Mouse (Mus musculus) MEL (cell line): ENCODE data around the gene Tmtc1. TPM values are rescaled to one million over a fixed set of nuclear protein-coding genes. Genes with fewer than 3 reads are reported as not detected.

ENCODE experiments used
- DNase-seq: peaks from one replicate; pipeline ENCODE4 v3.0.0; 2011; ENCODE audit warnings: low read depth, low spot score
- H3K27ac ChIP-seq: 2 replicates; pipeline ENCODE4 v1.5.1; 2012; ENCODE audit warnings: low read depth, mild to moderate bottlenecking, control low read depth, low read length, moderate library complexity; ENCODE audit not compliant: control insufficient read depth
- H3K27me3 ChIP-seq, 2 experiments: fragments of 150-350 bp in 1 of 2; sonication (generic) in 1 of 2; 2 replicates each; pipeline ENCODE4 v1.6.1; 2012; ENCODE audit warnings: low read length in 2 of 2, mild to moderate bottlenecking in 2 of 2, improper control_type of control experiment in 1 of 2, moderate library complexity in 1 of 2; ENCODE audit not compliant: insufficient read depth in 2 of 2, control insufficient read depth in 1 of 2
- H3K36me3 ChIP-seq, 2 experiments: 2 replicates each; pipeline ENCODE4 v1.6.1; 2012 to 2014; ENCODE audit warnings: low read length in 2 of 2, improper control_type of control experiment in 1 of 2, inconsistent platforms in 1 of 2, mild to moderate bottlenecking in 1 of 2; ENCODE audit not compliant: insufficient read depth in 2 of 2, control insufficient read depth in 1 of 2
- H3K4me1 ChIP-seq, 2 experiments: fragments of 150-350 bp in 1 of 2; sonication (generic) in 1 of 2; 2 replicates each; pipeline ENCODE4 v1.6.1; 2012; ENCODE audit warnings: low read length in 2 of 2, improper control_type of control experiment in 1 of 2, mild to moderate bottlenecking in 1 of 2; ENCODE audit not compliant: insufficient read depth in 2 of 2, control insufficient read depth in 1 of 2
- H3K4me3 ChIP-seq, 2 experiments: fragments of 150-350 bp in 1 of 2; sonication (generic) in 1 of 2; 2 replicates each; pipeline ENCODE4 v1.5.1; 2012; ENCODE audit warnings: low read depth in 2 of 2, low read length in 2 of 2, mild to moderate bottlenecking in 2 of 2, moderate library complexity in 2 of 2, control low read depth in 1 of 2, improper control_type of control experiment in 1 of 2; ENCODE audit not compliant: control insufficient read depth in 1 of 2, insufficient read depth in 1 of 2
- H3K79me2 ChIP-seq: 2 replicates; pipeline ENCODE4 v1.6.1; 2012; ENCODE audit warnings: mild to moderate bottlenecking, low read length, moderate library complexity; ENCODE audit not compliant: control insufficient read depth, poor library complexity, insufficient read depth
- H3K9ac ChIP-seq: 2 replicates; pipeline ENCODE4 v1.6.1; 2012; ENCODE audit warnings: low read depth, mild to moderate bottlenecking, control low read depth, low read length, moderate library complexity; ENCODE audit not compliant: control insufficient read depth, poor library complexity, severe bottlenecking
- H3K9me3 ChIP-seq: fragments of 150-350 bp; sonication (generic); replicated peaks from 2 replicates; pipeline ENCODE4 v1.6.1; 2012; ENCODE audit warnings: mild to moderate bottlenecking, low read length, improper control_type of control experiment, moderate library complexity; ENCODE audit not compliant: insufficient read depth
- BHLHE40 ChIP-seq: IDR thresholded peaks from 2 replicates; pipeline ENCODE4 v1.6.1; 2012; ENCODE audit warnings: low read depth, mild to moderate bottlenecking, inconsistent platforms, low read length, improper control_type of control experiment, borderline replicate concordance
- CHD1 ChIP-seq: IDR thresholded peaks from 2 replicates; pipeline ENCODE4 v1.6.1; 2012; ENCODE audit warnings: low read depth, mild to moderate bottlenecking, inconsistent platforms, low read length, improper control_type of control experiment
- CHD2 ChIP-seq: IDR thresholded peaks from 2 replicates; pipeline ENCODE4 v1.6.1; 2011; ENCODE audit warnings: low read length, improper control_type of control experiment
- CTCF ChIP-seq, 3 experiments: IDR thresholded peaks in 2 of 3; conservative IDR thresholded peaks in 1 of 3; 2 replicates each; pipeline ENCODE4 v1.5.1; 2011 to 2012; ENCODE audit warnings: low read length in 3 of 3, low read depth in 2 of 3, mild to moderate bottlenecking in 2 of 3, improper control_type of control experiment in 1 of 3, inconsistent platforms in 1 of 3, mixed read lengths in 1 of 3, moderate library complexity in 1 of 3; ENCODE audit not compliant: control insufficient read depth in 1 of 3, insufficient read depth in 1 of 3, poor library complexity in 1 of 3, severe bottlenecking in 1 of 3
- E2F4 ChIP-seq: IDR thresholded peaks from 2 replicates; pipeline ENCODE4 v1.6.1; 2011; ENCODE audit warnings: low read depth, low read length, improper control_type of control experiment, borderline replicate concordance
- ELF1 ChIP-seq: IDR thresholded peaks from 2 replicates; pipeline ENCODE4 v1.6.1; 2014; ENCODE audit warnings: low read depth, mild to moderate bottlenecking, inconsistent platforms, low read length, improper control_type of control experiment, moderate library complexity
- EP300 ChIP-seq, 2 experiments: IDR thresholded peaks; 2 replicates each; pipeline ENCODE4 v1.6.1; 2011; ENCODE audit warnings: improper control_type of control experiment in 2 of 2, low read length in 2 of 2, low read depth in 1 of 2, mild to moderate bottlenecking in 1 of 2
- ETS1 ChIP-seq: IDR thresholded peaks from 2 replicates; pipeline ENCODE4 v1.6.1; 2012; ENCODE audit warnings: low read depth, mild to moderate bottlenecking, inconsistent platforms, low read length, improper control_type of control experiment, moderate library complexity
- GABPA ChIP-seq: IDR thresholded peaks from 2 replicates; pipeline ENCODE4 v1.6.1; 2012; ENCODE audit warnings: low read depth, mild to moderate bottlenecking, inconsistent platforms, low read length, improper control_type of control experiment, moderate library complexity
- HCFC1 ChIP-seq: IDR thresholded peaks from 2 replicates; pipeline ENCODE4 v1.6.1; 2012; ENCODE audit warnings: low read depth, mild to moderate bottlenecking, inconsistent platforms, low read length, improper control_type of control experiment, moderate library complexity
- JUND ChIP-seq: IDR thresholded peaks from 2 replicates; pipeline ENCODE4 v1.6.1; 2011; ENCODE audit warnings: low read depth, mild to moderate bottlenecking, improper control_type of control experiment, low read length
- MAFK ChIP-seq: IDR thresholded peaks from 2 replicates; pipeline ENCODE4 v1.6.1; 2011; ENCODE audit warnings: low read depth, mild to moderate bottlenecking, low read length, improper control_type of control experiment, borderline replicate concordance
- MAX ChIP-seq: IDR thresholded peaks from 2 replicates; pipeline ENCODE4 v1.6.1; 2011; ENCODE audit warnings: low read length, improper control_type of control experiment
- MAZ ChIP-seq: IDR thresholded peaks from 2 replicates; pipeline ENCODE4 v1.6.1; 2012; ENCODE audit warnings: low read depth, mild to moderate bottlenecking, inconsistent platforms, low read length, improper control_type of control experiment
- MEF2A ChIP-seq: IDR thresholded peaks from 2 replicates; pipeline ENCODE4 v1.6.1; 2014; ENCODE audit warnings: low read depth, mild to moderate bottlenecking, inconsistent platforms, low read length, improper control_type of control experiment; ENCODE audit not compliant: poor library complexity, insufficient replicate concordance, severe bottlenecking; ENCODE audit errors: extremely low read depth
- MXI1 ChIP-seq: IDR thresholded peaks from 2 replicates; pipeline ENCODE4 v1.6.1; 2011; ENCODE audit warnings: mild to moderate bottlenecking, low read depth, low read length, improper control_type of control experiment
- MYB ChIP-seq: IDR thresholded peaks from 2 replicates; pipeline ENCODE4 v1.6.1; 2011; ENCODE audit warnings: mild to moderate bottlenecking, low read depth, low read length, improper control_type of control experiment
- MYC ChIP-seq: IDR thresholded peaks from 2 replicates; pipeline ENCODE4 v1.6.1; 2011; ENCODE audit warnings: low read depth, mild to moderate bottlenecking, low read length, improper control_type of control experiment, moderate library complexity
- NRF1 ChIP-seq: IDR thresholded peaks from 2 replicates; pipeline ENCODE4 v1.6.1; 2014; ENCODE audit warnings: low read depth, mild to moderate bottlenecking, inconsistent platforms, low read length, improper control_type of control experiment, moderate library complexity; ENCODE audit not compliant: poor library complexity, insufficient read depth, severe bottlenecking
- POLR2A ChIP-seq, 2 experiments: IDR thresholded peaks; 2 replicates each; pipeline ENCODE4 v1.6.1; 2011 to 2012; ENCODE audit warnings: low read length in 2 of 2, mild to moderate bottlenecking in 2 of 2, control low read depth in 1 of 2, improper control_type of control experiment in 1 of 2, low read depth in 1 of 2, moderate library complexity in 1 of 2; ENCODE audit not compliant: control insufficient read depth in 1 of 2, insufficient read depth in 1 of 2, poor library complexity in 1 of 2
- POLR2AphosphoS2 ChIP-seq: IDR thresholded peaks from 2 replicates; pipeline ENCODE4 v1.6.1; 2011; ENCODE audit warnings: low read length, improper control_type of control experiment
- POLR2AphosphoS5 ChIP-seq: IDR thresholded peaks from 2 replicates; pipeline ENCODE4 v1.6.1; 2012; ENCODE audit warnings: low read depth, borderline replicate concordance, mild to moderate bottlenecking, inconsistent platforms, low read length, moderate library complexity, mixed read lengths
- RAD21 ChIP-seq: IDR thresholded peaks from 2 replicates; pipeline ENCODE4 v1.6.1; 2011; ENCODE audit warnings: mild to moderate bottlenecking, low read depth, low read length, improper control_type of control experiment
- RCOR1 ChIP-seq: IDR thresholded peaks from 2 replicates; pipeline ENCODE4 v1.6.1; 2012; ENCODE audit warnings: low read depth, mild to moderate bottlenecking, inconsistent platforms, low read length, improper control_type of control experiment
- SIN3A ChIP-seq: IDR thresholded peaks from 2 replicates; pipeline ENCODE4 v1.6.1; 2012; ENCODE audit warnings: low read length, improper control_type of control experiment, inconsistent platforms
- SMC3 ChIP-seq: IDR thresholded peaks from 2 replicates; pipeline ENCODE4 v1.6.1; 2011; ENCODE audit warnings: low read depth, low read length, improper control_type of control experiment
- TAL1 ChIP-seq: IDR thresholded peaks from 2 replicates; pipeline ENCODE4 v1.6.1; 2012; ENCODE audit warnings: mild to moderate bottlenecking, inconsistent platforms, low read length, moderate library complexity, mixed read lengths
- TBP ChIP-seq: IDR thresholded peaks from 2 replicates; pipeline ENCODE4 v1.8.0; 2011; ENCODE audit warnings: low read depth, low read length, improper control_type of control experiment
- TCF12 ChIP-seq: IDR thresholded peaks from 2 replicates; pipeline ENCODE4 v1.6.1; 2014; ENCODE audit warnings: low read depth, mild to moderate bottlenecking, inconsistent platforms, low read length, improper control_type of control experiment, moderate library complexity
- UBTF ChIP-seq: IDR thresholded peaks from 2 replicates; pipeline ENCODE4 v1.6.1; 2012; ENCODE audit warnings: low read depth, mild to moderate bottlenecking, inconsistent platforms, low read length, improper control_type of control experiment, moderate library complexity, borderline replicate concordance; ENCODE audit not compliant: insufficient read depth
- USF1 ChIP-seq: IDR thresholded peaks from 2 replicates; pipeline ENCODE4 v1.6.1; 2014; ENCODE audit warnings: low read depth, mild to moderate bottlenecking, inconsistent platforms, low read length, improper control_type of control experiment, moderate library complexity
- USF2 ChIP-seq, 2 experiments: IDR thresholded peaks; 2 replicates each; pipeline ENCODE4 v1.6.1; 2011 to 2012; ENCODE audit warnings: improper control_type of control experiment in 2 of 2, low read length in 2 of 2, borderline replicate concordance in 1 of 2, inconsistent platforms in 1 of 2, low read depth in 1 of 2, mild to moderate bottlenecking in 1 of 2; ENCODE audit not compliant: insufficient read depth in 1 of 2
- ZC3H11A ChIP-seq: IDR thresholded peaks from 2 replicates; pipeline ENCODE4 v1.6.1; 2012; ENCODE audit warnings: low read depth, mild to moderate bottlenecking, inconsistent platforms, low read length, improper control_type of control experiment
- ZMIZ1 ChIP-seq: IDR thresholded peaks from 2 replicates; pipeline ENCODE4 v1.6.1; 2012; ENCODE audit warnings: low read depth, mild to moderate bottlenecking, inconsistent platforms, low read length, improper control_type of control experiment, moderate library complexity
- ZNF384 ChIP-seq: IDR thresholded peaks from 2 replicates; pipeline ENCODE4 v1.6.1; 2012; ENCODE audit warnings: low read depth, mild to moderate bottlenecking, inconsistent platforms, low read length, improper control_type of control experiment
- polyA plus RNA-seq, 2 experiments: library from polyadenylated mRNA; stranded (reverse) in 1 of 2; unstranded in 1 of 2; fragments of >175 nt in 1 of 2; fragments of >200 nt in 1 of 2; gene quantifications; 2 replicates each; pipeline versions ENCODE4 v1.2.1 to v1.2.4; 2012; ENCODE audit warnings: low replicate concordance in 2 of 2, low read depth in 1 of 2; ENCODE audit not compliant: insufficient read length in 2 of 2, insufficient read depth in 1 of 2, missing spikeins in 1 of 2
- total RNA-seq: library from RNA; depleted of rRNA; stranded (reverse); fragments of 300-350 nt; gene quantifications from 2 replicates; pipeline ENCODE4 v1.2.3, GENCODE M21; 2012

Gene Tmtc1
- total and polyA plus RNA-seq, 3 experiments = 0.03 TPM; not detected in 2

GRCm38 (mm10) chr6:148211897-148212680, 232.1 kb downstream of the Tmtc1 start, which contains the start of gene Ergic2:
Gene Ergic2 (minus strand): TSS chr6:148212374.
- H3K27ac ChIP-seq = peak within 1 kb of the TSS; percentile 75
- peaks cover 2 to 24% of the 10 kb centered on the region in 2 experiments; a peak in 3 of 4 replicates for H3K36me3 ChIP-seq
- peaks cover 45% of the 10 kb centered on the region for H3K79me2 ChIP-seq
- H3K9me3 ChIP-seq = no peaks in the 10 kb centered on the region
- no peaks in the 10 kb centered on the region for H3K27me3 ChIP-seq
- H3K4me1 ChIP-seq = peaks cover 0 to 6% of the 10 kb centered on the region in 2 experiments; a peak in 2 of 4 replicates
- H3K4me3 ChIP-seq = peak within 1 kb of the TSS; percentile 88 to 90
- DNase-seq = peak; percentile 100
- H3K9ac ChIP-seq = peak within 1 kb of the TSS; percentile 89
- TF ChIP-seq MAFK = no peak
- TF ChIP-seq JUND = no peak
- TF ChIP-seq USF2 (IDR thresholded peaks at IDR 0.05; ENCODE audit: borderline replicate concordance in 1 of 2, insufficient read depth in 1 of 2, low read depth in 1 of 2, low read length in 2 of 2) = no peak
- TF ChIP-seq RAD21 = no peak
- peak; percentile 89 for TF ChIP-seq MYC
- no peak for TF ChIP-seq CTCF (IDR thresholded peaks at IDR 0.05 in 2 of 3, conservative IDR thresholded peaks at IDR 0.05 in 1 of 3; ENCODE audit: control insufficient read depth in 1 of 3, insufficient read depth in 1 of 3, low read depth in 2 of 3, low read length in 3 of 3, poor library complexity in 1 of 3, severe bottlenecking in 1 of 3)
- TF ChIP-seq BHLHE40 = no peak
- no peak for TF ChIP-seq UBTF
- no peak for TF ChIP-seq SMC3
- TF ChIP-seq MAZ = peak; percentile 47; the same call in 1 of the 2 replicates
- peak; percentile 74 for TF ChIP-seq MAX
- TF ChIP-seq NRF1 = no peak
- TF ChIP-seq MXI1 = peak; percentile 68
- TF ChIP-seq MYB = peak; percentile 78
- TF ChIP-seq POLR2AphosphoS2 = peak; percentile 93
- no peak; the same call in 1 of the 2 replicates for TF ChIP-seq USF1
- peak; percentile 92 for TF ChIP-seq ELF1
- TF ChIP-seq HCFC1 = peak; percentile 90
- TF ChIP-seq TCF12 = peak; percentile 50
- TF ChIP-seq ZNF384 = no peak
- no peak for TF ChIP-seq GABPA
- peak; percentile 11 to 46; a peak in 2 of 4 replicates for TF ChIP-seq EP300 (IDR thresholded peaks at IDR 0.05; ENCODE audit: low read depth in 1 of 2, low read length in 2 of 2)
- TF ChIP-seq ETS1 = 0 out of 2 replicates have a peak, but pooled peaks have one; percentile 40
- peak; percentile 78; the same call in 1 of the 2 replicates for TF ChIP-seq ZMIZ1
- no peak for TF ChIP-seq RCOR1
- no peak; the same call in 1 of the 2 replicates for TF ChIP-seq CHD1
- TF ChIP-seq ZC3H11A = no peak
- peak; percentile 97 for TF ChIP-seq CHD2
- no peak for TF ChIP-seq MEF2A
- peak; percentile 79 for TF ChIP-seq TBP
- no peak for TF ChIP-seq TAL1
- TF ChIP-seq SIN3A = peak; percentile 83
- no peak for TF ChIP-seq E2F4
- TF ChIP-seq POLR2AphosphoS5 = no peak
- TF ChIP-seq POLR2A (IDR thresholded peaks at IDR 0.05; ENCODE audit: control insufficient read depth in 1 of 2, insufficient read depth in 1 of 2, low read depth in 1 of 2, low read length in 2 of 2, poor library complexity in 1 of 2) = peak; percentile 94 to 97
